Mouse (Mus musculus) layer of hippocampus, adult 2 months (tissue): ENCODE data around the gene Lgi1. TPM values are rescaled to one million over a fixed set of nuclear protein-coding genes. Genes with fewer than 3 reads are reported as not detected.

ENCODE experiments used
- DNase-seq, 2 experiments: peaks; one replicate each; pipeline ENCODE4 v3.0.0; 2022; ENCODE audit warnings: low spot score in 2 of 2
- H3K27ac ChIP-seq: fragments of 200-600 bp; 2 replicates; pipeline ENCODE4 v1.8.1; 2022
- H3K4me3 ChIP-seq: fragments of 200-600 bp; 2 replicates; pipeline ENCODE4 v1.8.1; 2022; ENCODE audit warnings: mild to moderate bottlenecking
- CTCF ChIP-seq: fragments of 200-600 bp; conservative IDR thresholded peaks from 2 replicates; pipeline ENCODE4 v1.8.1; 2022; ENCODE audit warnings: antibody characterized with exemption, mild to moderate bottlenecking, moderate library complexity
- total RNA-seq, 2 experiments: library from RNA; stranded (reverse); gene quantifications; 2 replicates each; pipeline ENCODE4 v1.2.3; 2021

Gene Lgi1
- total RNA-seq, 2 experiments from 2014 or later: 196 to 209 TPM

DNA sequence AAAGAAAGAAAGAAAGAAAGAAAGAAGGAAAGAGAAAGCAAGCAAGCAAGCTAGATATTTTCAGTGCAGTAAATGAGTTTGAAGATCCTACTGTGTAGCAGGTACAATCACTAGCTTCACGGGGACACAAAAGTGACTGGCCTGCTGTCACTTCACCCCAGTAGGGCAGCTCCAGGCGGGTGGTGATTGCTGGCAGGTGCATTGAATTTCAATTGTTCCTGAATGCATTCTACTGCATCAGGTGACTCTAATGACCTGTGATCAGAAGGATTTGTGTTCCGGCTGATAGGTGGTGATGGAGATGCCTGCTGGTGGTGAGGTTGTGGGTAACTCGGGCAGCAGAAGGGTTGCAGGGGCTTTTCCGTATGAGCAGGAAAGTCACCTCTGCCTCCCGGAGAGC lies 6.7 kb downstream of the Lgi1 start:
- peak overlapping the region; percentile 32 for H3K4me3 ChIP-seq
- peak overlapping the region; percentile 66; the same call in 1 of the 2 replicates for H3K27ac ChIP-seq
- no peak for TF ChIP-seq CTCF
- no peak for DNase-seq

DNA sequence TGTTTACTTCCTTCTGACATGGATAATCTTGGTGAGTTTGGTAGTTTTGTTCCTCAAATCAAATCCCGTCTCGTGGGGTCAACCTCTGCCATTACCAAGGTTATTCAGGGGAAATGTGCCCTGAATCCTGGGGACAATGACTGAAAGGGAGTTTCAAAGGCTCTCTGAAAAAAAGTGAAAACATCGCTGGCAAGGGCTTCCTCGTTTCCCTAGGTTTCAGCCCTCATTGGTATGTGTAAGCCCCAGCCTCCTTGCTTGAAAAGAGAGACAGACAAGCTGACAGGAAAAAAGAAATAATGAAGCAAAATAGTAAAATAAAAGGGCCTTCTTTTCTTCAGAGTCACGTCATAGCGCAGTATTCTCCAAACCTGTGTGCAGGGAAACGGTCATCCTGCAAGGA lies 9.5 kb downstream of the Lgi1 start:
- no peak overlapping the region for H3K4me3 ChIP-seq
- H3K27ac ChIP-seq: peak overlapping the region; percentile 85
- DNase-seq: no peak
- TF ChIP-seq CTCF: no peak

DNA sequence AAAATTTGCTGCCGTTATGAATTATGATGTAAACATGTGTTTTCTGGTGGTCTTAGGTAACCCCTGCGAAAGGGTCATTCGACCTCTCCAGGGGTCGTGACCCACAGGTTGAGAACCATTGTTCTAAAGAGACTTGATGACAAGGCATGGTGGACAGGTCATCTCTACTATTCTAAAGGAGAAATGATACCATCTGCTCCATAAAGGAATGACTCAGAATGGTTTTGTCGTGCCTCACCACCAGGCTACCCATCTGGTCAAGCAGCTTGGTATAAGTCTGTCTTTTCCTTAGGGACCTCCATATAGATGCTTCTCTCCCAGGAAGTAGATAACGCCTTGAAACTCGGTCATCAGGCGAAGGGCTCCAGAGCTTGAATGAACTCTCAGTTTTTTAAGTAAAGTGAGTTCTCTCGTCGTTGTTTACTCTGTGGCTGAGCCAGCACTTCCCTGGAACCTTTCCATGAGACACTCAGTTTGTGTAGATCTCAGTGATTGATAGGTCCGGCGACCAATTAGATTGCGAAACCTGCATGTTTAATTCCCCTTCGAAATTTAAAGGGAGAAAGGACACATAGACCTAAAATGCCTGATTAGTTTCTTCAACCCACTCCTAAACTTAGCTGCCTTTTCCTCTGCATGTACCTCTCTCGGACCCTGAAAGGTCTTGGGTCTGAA lies 10.5 kb downstream of the Lgi1 start:
- H3K4me3 ChIP-seq: no peak overlapping the region; the same call in 1 of the 2 replicates
- no peak for DNase-seq
- H3K27ac ChIP-seq: peak overlapping the region; percentile 85
- no peak for TF ChIP-seq CTCF

DNA sequence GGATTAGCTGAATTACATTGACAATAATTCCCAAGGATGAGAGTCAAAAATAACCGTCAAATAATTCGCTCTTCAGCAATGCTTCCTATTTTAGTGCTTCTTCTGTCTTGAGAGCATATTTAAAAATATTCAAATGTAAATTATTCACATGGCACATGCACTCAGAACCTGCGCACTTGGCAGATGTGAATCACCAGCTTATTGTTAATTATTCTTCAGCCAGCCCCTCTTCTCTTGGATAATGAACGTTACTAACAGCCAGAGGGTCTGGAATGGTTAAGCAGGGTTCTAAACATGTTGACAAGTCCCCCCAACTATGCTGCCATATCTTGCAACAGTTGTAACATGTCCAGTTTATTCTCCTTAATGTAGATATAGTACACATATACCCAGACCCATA lies 11.9 kb downstream of the Lgi1 start:
- no peak for TF ChIP-seq CTCF
- no peak for DNase-seq
- Histone ChIP-seq H3K4me3 (no peak overlapping the region), H3K27ac (peak overlapping the region; percentile 72; the same call in 1 of the 2 replicates)

DNA sequence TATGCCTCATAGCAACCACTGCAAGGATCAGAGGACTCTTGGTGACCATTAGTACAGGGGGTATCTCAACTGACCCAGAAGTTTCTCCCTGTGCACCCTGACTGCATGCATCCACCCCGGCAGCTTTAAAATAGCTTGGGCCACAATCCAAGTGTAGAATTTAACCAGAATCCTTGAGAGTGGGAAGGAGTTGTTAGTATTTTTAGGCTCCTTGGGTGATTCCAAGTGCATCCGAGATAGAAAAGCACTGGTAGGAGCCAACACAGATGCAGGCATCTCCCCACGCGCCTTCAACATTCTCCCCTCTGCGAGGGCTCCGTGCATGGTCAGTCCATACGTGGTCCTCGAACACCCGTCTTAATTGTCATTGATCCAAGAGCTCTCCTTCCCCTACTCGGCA lies 15.9 kb downstream of the Lgi1 start:
- no peak for TF ChIP-seq CTCF
- Histone ChIP-seq H3K27ac (peak overlapping the region; percentile 43; the same call in 1 of the 2 replicates), H3K4me3 (no peak overlapping the region)
- no peak for DNase-seq

DNA sequence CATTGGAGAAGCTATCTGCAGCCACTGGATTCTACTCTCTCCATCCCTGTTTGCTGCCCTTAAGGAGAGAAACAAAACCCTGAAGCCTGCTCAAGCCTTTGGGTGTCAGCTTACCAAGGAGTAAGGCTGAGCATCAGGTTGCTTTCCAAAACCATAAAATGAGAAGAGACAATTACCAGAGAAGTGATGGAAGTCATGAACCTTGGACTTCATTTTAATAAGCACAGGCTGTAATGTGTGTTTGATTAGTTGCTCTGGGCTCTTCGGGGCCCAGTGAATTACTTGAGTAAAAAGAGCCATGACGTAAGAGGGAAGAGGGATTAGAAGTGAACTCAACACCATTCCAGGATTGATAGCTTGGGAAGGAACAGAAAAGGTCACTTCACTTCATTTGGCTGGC lies 18.1 kb downstream of the Lgi1 start:
- no peak for TF ChIP-seq CTCF
- no peak overlapping the region for H3K27ac ChIP-seq
- DNase-seq: no peak
- H3K4me3 ChIP-seq: no peak overlapping the region

DNA sequence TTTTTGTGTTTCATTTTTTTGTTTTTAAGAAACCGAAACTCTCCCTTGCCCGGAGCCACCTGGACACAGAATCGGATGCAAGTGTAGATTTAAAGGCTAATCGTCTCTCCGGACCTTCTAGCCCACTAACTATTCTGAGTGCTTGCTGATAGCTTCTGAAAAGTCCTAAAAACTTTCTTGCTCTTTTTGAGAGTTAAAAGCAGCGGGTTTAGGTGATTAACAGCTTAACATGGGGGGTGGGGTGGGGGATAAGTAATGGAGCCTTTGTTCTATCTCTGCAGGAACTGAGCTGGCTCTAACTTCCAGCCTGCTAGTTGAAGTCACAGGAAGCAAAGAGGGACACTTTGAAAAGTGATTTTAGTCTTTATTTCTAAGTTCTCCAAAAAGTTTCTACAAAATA lies 24.2 kb downstream of the Lgi1 start:
- Histone ChIP-seq H3K4me3 (no peak overlapping the region), H3K27ac (no peak overlapping the region)
- no peak for DNase-seq
- no peak for TF ChIP-seq CTCF

DNA sequence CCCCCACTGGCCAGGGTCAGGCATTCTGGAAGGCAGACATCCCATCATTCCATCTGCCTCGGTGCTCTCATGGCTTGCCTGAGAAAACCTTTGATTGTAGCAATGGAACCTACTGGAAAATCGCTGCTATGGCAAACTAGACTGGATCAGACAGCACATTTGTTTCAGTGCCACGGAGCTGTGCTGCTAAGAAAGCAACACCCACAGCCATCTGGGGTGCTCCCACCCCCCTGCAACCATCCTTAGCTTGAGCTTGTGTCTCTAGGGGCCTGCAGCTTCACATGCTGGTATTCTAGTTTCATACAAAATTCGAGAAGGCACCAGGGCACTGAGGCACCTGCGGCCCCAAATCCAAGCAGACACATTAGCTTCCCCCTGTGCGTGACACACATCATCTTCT lies 27.1 kb downstream of the Lgi1 start:
- DNase-seq: peak; percentile 73 to 86
- peak overlapping the region; percentile 86 for H3K27ac ChIP-seq

DNA sequence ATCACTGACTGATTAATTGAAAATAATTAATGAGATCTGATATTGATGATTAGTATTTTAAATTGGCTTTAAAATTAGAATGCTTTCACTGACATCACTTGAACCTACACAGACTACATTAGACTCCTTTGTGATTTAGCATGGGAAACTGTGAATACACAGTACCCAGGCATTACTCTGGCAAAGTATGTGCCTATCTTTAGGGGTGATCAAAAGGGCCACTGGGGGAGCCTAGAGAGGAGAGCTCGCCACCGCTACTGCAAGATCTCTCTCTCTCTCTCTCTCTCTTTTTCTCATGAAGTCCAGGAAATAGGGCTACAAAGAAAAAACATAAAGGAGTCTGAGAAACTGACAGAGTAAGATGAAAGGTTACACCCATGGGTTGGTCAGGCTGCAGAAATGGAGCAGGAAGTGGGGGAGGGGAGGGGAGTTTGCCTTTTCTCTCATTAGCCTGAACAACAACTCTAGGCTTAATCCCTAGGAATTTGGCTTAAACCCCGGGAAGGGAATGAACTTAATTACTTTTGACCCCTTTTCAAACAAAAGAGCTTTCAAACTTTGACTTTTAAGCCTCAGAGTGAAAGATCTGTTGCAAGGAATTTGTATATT lies 33.8 kb downstream of the Lgi1 start:
- H3K27ac ChIP-seq: peak overlapping the region; percentile 47
- TF ChIP-seq CTCF: no peak
- H3K4me3 ChIP-seq: no peak overlapping the region
- no peak for DNase-seq

More for the DNA sequence above, 27.1 kb downstream of the Lgi1 start:
- H3K4me3 ChIP-seq: no peak overlapping the region
- TF ChIP-seq CTCF: no peak

DNA sequence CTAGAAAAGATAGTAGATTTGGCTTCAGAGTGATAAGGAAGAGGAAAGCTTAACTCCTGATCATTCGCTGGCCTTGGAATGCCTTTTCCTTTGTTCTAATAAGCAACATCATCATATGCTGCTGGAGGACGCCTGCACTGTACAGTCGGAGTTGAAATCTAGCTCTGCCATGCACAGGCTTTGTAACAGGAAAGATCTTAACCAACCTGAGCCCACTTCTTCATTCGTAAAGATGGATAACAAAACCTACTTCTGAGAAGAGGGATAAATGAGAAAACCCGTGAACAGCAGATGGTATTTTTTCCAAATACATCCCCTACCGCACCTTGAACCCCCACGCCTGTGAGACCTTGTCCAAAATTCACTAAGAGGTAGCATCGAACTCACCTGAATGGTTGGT lies 43.8 kb downstream of the Lgi1 start:
- DNase-seq: no peak
- no peak overlapping the region for H3K27ac ChIP-seq
- H3K4me3 ChIP-seq: no peak overlapping the region
- TF ChIP-seq CTCF: no peak

DNA sequence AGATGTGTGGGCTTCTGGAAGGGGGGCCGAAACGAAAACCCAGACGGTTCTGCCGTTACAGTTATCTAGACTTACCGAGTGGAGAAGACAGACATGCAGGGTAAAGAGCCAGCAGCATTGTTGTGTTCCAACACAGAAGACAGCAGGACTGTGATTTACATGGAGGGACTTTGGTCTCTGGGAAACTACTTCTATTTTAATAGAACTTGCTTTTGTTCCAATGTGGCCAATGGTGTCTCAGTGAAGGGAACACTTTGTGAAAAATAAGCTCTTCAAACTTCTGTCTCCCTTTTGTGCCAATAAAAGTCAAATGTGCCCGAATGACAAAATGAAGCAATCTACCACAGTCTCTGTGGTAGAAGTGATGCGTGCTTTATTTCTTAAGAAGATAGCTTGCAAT lies 50.8 kb downstream of the Lgi1 start:
- H3K27ac ChIP-seq: peak overlapping the region; percentile 89
- TF ChIP-seq CTCF: no peak
- H3K4me3 ChIP-seq: no peak overlapping the region
- DNase-seq: no peak

DNA sequence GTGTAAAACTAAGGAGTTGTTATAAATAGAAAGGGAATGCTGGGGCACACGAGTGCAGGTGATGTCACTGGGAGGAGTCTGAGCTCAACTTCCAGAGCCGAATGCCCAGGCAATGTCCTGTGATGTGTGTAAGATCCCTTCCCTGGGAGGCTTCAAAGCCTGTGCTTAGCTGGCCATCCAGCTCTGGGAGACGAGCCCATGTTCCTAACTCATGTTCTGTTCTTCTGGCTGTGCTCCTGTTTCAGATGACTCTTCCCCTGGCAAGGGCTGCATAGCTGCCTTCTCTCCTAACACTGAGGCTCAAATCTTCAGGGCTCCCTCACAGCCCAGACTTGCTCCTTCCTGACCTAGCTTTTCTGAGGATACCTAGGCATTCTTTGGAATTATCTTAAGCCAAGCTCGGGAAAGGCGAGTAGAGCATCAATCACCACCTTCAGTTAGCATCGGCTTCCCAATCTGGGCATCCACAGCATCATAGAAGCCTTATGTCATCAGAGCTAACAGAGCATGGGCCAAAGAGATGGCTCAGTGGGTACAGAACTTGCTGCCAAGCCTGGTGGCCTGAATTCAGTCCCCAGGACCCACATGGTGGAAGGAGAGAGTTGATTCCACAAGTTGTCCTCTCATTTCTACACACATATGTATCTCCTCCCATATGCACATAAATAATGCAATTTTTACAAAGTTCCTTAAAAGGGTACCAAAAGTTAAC lies 52.4 kb downstream of the Lgi1 start:
- H3K4me3 ChIP-seq: no peak overlapping the region
- peak overlapping the region; percentile 89 for H3K27ac ChIP-seq
- TF ChIP-seq CTCF: no peak
- peak in 1 of 2 experiments; percentile 41 for DNase-seq

DNA sequence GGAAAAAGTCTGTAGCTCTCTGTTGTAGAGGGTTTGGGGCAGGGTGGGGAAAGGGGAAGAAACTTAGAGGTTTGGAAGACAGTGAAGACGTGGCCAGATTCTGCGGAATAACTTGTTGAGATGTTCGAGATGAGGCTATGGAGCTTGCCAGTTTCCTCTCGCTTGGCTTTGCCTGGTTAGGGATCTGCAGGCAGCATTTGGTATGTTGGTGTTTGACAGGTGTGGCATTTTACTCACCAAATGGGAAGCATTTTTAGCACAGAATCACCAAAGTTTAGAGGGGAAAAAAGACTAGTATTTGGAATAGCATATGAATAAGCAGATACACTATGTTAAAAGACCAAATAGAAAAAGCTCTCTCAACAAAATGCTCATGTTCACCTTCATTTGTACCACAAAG lies 54.0 kb downstream of the Lgi1 start:
- Histone ChIP-seq H3K4me3 (no peak overlapping the region), H3K27ac (peak overlapping the region; percentile 84)
- peak; percentile 42 to 52 for DNase-seq
- TF ChIP-seq CTCF: no peak

DNA sequence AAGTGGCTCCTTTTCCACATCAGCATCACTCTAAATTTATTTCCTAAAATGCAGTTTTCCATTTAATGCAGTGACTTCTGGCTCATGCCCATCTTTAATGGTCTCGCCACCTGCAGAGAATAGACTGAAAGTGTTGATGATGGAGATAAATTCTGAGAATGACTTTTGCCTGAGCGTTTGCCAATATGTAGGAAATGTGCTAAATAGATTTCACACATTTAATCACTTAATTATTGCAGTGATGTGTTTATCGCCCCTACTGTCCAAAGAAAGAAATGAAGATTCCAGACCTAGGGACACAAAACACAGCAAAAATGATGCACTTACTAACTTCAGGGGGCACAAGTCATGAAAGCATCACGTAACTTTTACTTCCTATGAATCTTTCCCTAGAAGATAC lies 54.8 kb downstream of the Lgi1 start:
- peak overlapping the region; percentile 84 for H3K27ac ChIP-seq
- no peak overlapping the region for H3K4me3 ChIP-seq
- no peak for DNase-seq
- TF ChIP-seq CTCF: peak; percentile 50
